Mouse (Mus musculus) midbrain, embryonic 15.5 days (tissue): ENCODE results near the gene Akap12. TPM values are rescaled to one million over a fixed set of nuclear protein-coding genes. Genes with fewer than 3 reads are reported as not detected.

Source experiments
- ATAC-seq: fragments of 200-750 bp; cut with Nextera tagmentation; replicated peaks from 2 replicates; pipeline ENCODE4 v1.8.0; 2017; ENCODE audit warnings: moderate TSS enrichment
- H3K27ac ChIP-seq: fragments of 300-500 bp; sonication (generic); 2 replicates; pipeline ENCODE4 v1.5.1; 2015; ENCODE audit warnings: mild to moderate bottlenecking, inconsistent platforms
- H3K27me3 ChIP-seq: fragments of 300-500 bp; sonication (generic); replicated peaks from 2 replicates; pipeline ENCODE4 v1.6.1; 2015; ENCODE audit warnings: inconsistent platforms
- H3K36me3 ChIP-seq: fragments of 300-500 bp; sonication (generic); replicated peaks from 2 replicates; pipeline ENCODE4 v1.6.1; 2015; ENCODE audit warnings: inconsistent platforms
- H3K4me1 ChIP-seq: fragments of 300-500 bp; sonication (generic); 2 replicates; pipeline ENCODE4 v1.6.1; 2015; ENCODE audit warnings: inconsistent platforms
- H3K4me2 ChIP-seq: fragments of 300-500 bp; sonication (generic); 2 replicates; pipeline ENCODE4 v1.6.1; 2015; ENCODE audit warnings: inconsistent platforms, mild to moderate bottlenecking, moderate library complexity
- H3K4me3 ChIP-seq: fragments of 300-500 bp; sonication (generic); 2 replicates; pipeline ENCODE4 v1.5.1; 2015; ENCODE audit warnings: mild to moderate bottlenecking, inconsistent platforms
- H3K9ac ChIP-seq: fragments of 300-500 bp; sonication (generic); 2 replicates; pipeline ENCODE4 v1.6.1; 2015; ENCODE audit warnings: mild to moderate bottlenecking, inconsistent platforms
- H3K9me3 ChIP-seq: fragments of 300-500 bp; sonication (generic); 2 replicates; pipeline ENCODE4 v1.6.1; 2016; ENCODE audit warnings: inconsistent platforms
- WGBS: fragments of 180-500 bp; shearing (Covaris S2); methylation state at CpG from one replicate; pipeline ENCODE4 v1.1.7; 2015; ENCODE audit warnings: mixed read lengths; 5-methylcytosine and 5-hydroxymethylcytosine counted together
- polyA plus RNA-seq: library from polyadenylated mRNA; unstranded; fragments of >200 nt; fragmentation: Nextera tagmentation; extraction: Ambion mirVana; gene quantifications from 2 replicates; pipeline ENCODE4 v1.2.1, GENCODE M21; 2015

Akap12 gene
- polyA plus RNA-seq, 1 experiment from 2014 or later, result 40.8 TPM

- H3K4me3 ChIP-seq, result no peak overlapping the region
- WGBS, result 36% methylated on average over 3 of the region's 3 CpGs
Observed at GRCm38 (mm10) chr10:4289636-4290035, 23.5 kb downstream of the Akap12 start.

GRCm38 (mm10) chr10:4290145-4290544, 24.0 kb downstream of the Akap12 start:
- Histone ChIP-seq H3K9me3 (no peaks in the 10 kb centered on the region), H3K4me2 (no peak overlapping the region), H3K4me1 (no peaks in the 10 kb centered on the region), H3K36me3 (no peaks in the 10 kb centered on the region), H3K9ac (no peak overlapping the region), H3K27me3 (no peaks in the 10 kb centered on the region), H3K4me3 (no peak overlapping the region), H3K27ac (no peak overlapping the region)
- ATAC-seq, result no peak
- 45% methylated on average over 3 of the region's 3 CpGs for WGBS

More at GRCm38 (mm10) chr10:4289636-4290035, 23.5 kb downstream of the Akap12 start:
- Histone ChIP-seq H3K4me2 (no peak overlapping the region), H3K9ac (no peak overlapping the region), H3K9me3 (no peaks in the 10 kb centered on the region), H3K36me3 (no peaks in the 10 kb centered on the region), H3K27ac (no peak overlapping the region), H3K4me1 (no peaks in the 10 kb centered on the region), H3K27me3 (no peaks in the 10 kb centered on the region)
- no peak for ATAC-seq

GRCm38 (mm10) chr10:4290561-4290960, 24.4 kb downstream of the Akap12 start:
- no peak overlapping the region for H3K9ac ChIP-seq
- no peak overlapping the region for H3K27ac ChIP-seq
- no peaks in the 10 kb centered on the region for H3K27me3 ChIP-seq
- H3K4me2 ChIP-seq, result no peak overlapping the region
- no peaks in the 10 kb centered on the region for H3K4me1 ChIP-seq
- H3K9me3 ChIP-seq, result no peaks in the 10 kb centered on the region
- H3K4me3 ChIP-seq, result no peak overlapping the region
- ATAC-seq, result no peak
- no peaks in the 10 kb centered on the region for H3K36me3 ChIP-seq
- WGBS, result 85% methylated on average over 6 of the region's 6 CpGs

GRCm38 (mm10) chr10:4293418-4293817, 27.2 kb downstream of the Akap12 start:
- Histone ChIP-seq H3K27me3 (no peaks in the 10 kb centered on the region), H3K36me3 (no peaks in the 10 kb centered on the region), H3K9ac (no peak overlapping the region), H3K4me3 (no peak overlapping the region), H3K4me1 (no peaks in the 10 kb centered on the region), H3K9me3 (no peaks in the 10 kb centered on the region), H3K4me2 (no peak overlapping the region), H3K27ac (no peak overlapping the region)
- ATAC-seq, result no peak
- 92% methylated on average over 4 of the region's 4 CpGs for WGBS

GRCm38 (mm10) chr10:4303558-4303957, 37.4 kb downstream of the Akap12 start:
- no peak overlapping the region for H3K9ac ChIP-seq
- H3K27ac ChIP-seq, result no peak overlapping the region
- 72% methylated on average over 5 of the region's 5 CpGs for WGBS
- H3K4me2 ChIP-seq, result no peak overlapping the region
- H3K27me3 ChIP-seq, result no peaks in the 10 kb centered on the region
- no peak overlapping the region for H3K4me3 ChIP-seq
- H3K36me3 ChIP-seq, result no peaks in the 10 kb centered on the region
- H3K4me1 ChIP-seq, result 0 out of 2 replicates have a peak, but pooled peaks cover 3% of the 10 kb centered on the region
- no peaks in the 10 kb centered on the region for H3K9me3 ChIP-seq
- peak; percentile 50; the same call in 1 of the 2 replicates for ATAC-seq

- Histone ChIP-seq H3K9me3 (no peaks in the 10 kb centered on the region), H3K27me3 (no peaks in the 10 kb centered on the region), H3K27ac (no peak overlapping the region), H3K36me3 (no peaks in the 10 kb centered on the region), H3K9ac (no peak overlapping the region), H3K4me2 (no peak overlapping the region), H3K4me1 (0 out of 2 replicates have a peak, but pooled peaks cover 2% of the 10 kb centered on the region), H3K4me3 (no peak overlapping the region)
- ATAC-seq, result no peak
- 84% methylated on average over 8 of the region's 8 CpGs for WGBS
Observed at GRCm38 (mm10) chr10:4323885-4324284, 57.7 kb downstream of the Akap12 start.

GRCm38 (mm10) chr10:4325562-4325961, 59.4 kb downstream of the Akap12 start:
- Histone ChIP-seq H3K36me3 (no peaks in the 10 kb centered on the region), H3K4me1 (0 out of 2 replicates have a peak, but pooled peaks cover 2% of the 10 kb centered on the region), H3K27me3 (no peaks in the 10 kb centered on the region), H3K9me3 (no peaks in the 10 kb centered on the region), H3K4me3 (no peak overlapping the region), H3K9ac (no peak overlapping the region), H3K4me2 (no peak overlapping the region), H3K27ac (no peak overlapping the region)
- ATAC-seq, result no peak
- 52% methylated on average over 5 of the region's 5 CpGs for WGBS

- no peaks in the 10 kb centered on the region for H3K27me3 ChIP-seq
- H3K27ac ChIP-seq, result no peak overlapping the region
- H3K9me3 ChIP-seq, result no peaks in the 10 kb centered on the region
- no peak overlapping the region for H3K9ac ChIP-seq
- no peak overlapping the region for H3K4me2 ChIP-seq
- peaks cover 4% of the 10 kb centered on the region; the same call in 1 of the 2 replicates for H3K4me1 ChIP-seq
- no peaks in the 10 kb centered on the region for H3K36me3 ChIP-seq
- ATAC-seq, result no peak
- 33% methylated on average over 1 of the region's 1 CpGs for WGBS
- H3K4me3 ChIP-seq, result no peak overlapping the region
Observed at GRCm38 (mm10) chr10:4327716-4328115, 61.5 kb downstream of the Akap12 start.

- ATAC-seq, result no peak
- no peaks in the 10 kb centered on the region for H3K27me3 ChIP-seq
- peaks cover 22% of the 10 kb centered on the region for H3K4me1 ChIP-seq
- H3K9me3 ChIP-seq, result no peaks in the 10 kb centered on the region
- H3K4me3 ChIP-seq, result no peak overlapping the region
- H3K4me2 ChIP-seq, result no peak overlapping the region
- H3K9ac ChIP-seq, result no peak overlapping the region
- WGBS, result 56% methylated on average over 7 of the region's 7 CpGs
- H3K27ac ChIP-seq, result no peak overlapping the region
- no peaks in the 10 kb centered on the region for H3K36me3 ChIP-seq
Observed at GRCm38 (mm10) chr10:4332228-4332979, 66.2 kb downstream of the Akap12 start.

- Histone ChIP-seq H3K4me1 (peaks cover 22% of the 10 kb centered on the region), H3K27ac (no peak overlapping the region), H3K9me3 (no peaks in the 10 kb centered on the region), H3K27me3 (no peaks in the 10 kb centered on the region), H3K4me3 (no peak overlapping the region), H3K4me2 (peak overlapping the region; percentile 67), H3K36me3 (no peaks in the 10 kb centered on the region), H3K9ac (no peak overlapping the region)
- ATAC-seq, result peak; percentile 47
- 7% methylated on average over 8 of the region's 8 CpGs for WGBS
Observed at GRCm38 (mm10) chr10:4333319-4333718, 67.1 kb downstream of the Akap12 start.

GRCm38 (mm10) chr10:4334039-4334683, 68.0 kb downstream of the Akap12 start:
- WGBS, result 8% methylated on average over 27 of the region's 27 CpGs
- peak overlapping the region; percentile 29 for H3K4me3 ChIP-seq
- no peaks in the 10 kb centered on the region for H3K27me3 ChIP-seq
- H3K4me1 ChIP-seq, result peaks cover 22% of the 10 kb centered on the region
- H3K9ac ChIP-seq, result peak overlapping the region; percentile 13; the same call in 1 of the 2 replicates
- H3K36me3 ChIP-seq, result no peaks in the 10 kb centered on the region
- peak overlapping the region; percentile 67 for H3K4me2 ChIP-seq
- ATAC-seq, result peak; percentile 78
- no peak overlapping the region; the same call in 1 of the 2 replicates for H3K27ac ChIP-seq
- no peaks in the 10 kb centered on the region for H3K9me3 ChIP-seq

- 53% methylated on average over 15 of the region's 15 CpGs for WGBS
- no peak overlapping the region for H3K27ac ChIP-seq
Observed at GRCm38 (mm10) chr10:4338863-4339461, 72.8 kb downstream of the Akap12 start.

More at GRCm38 (mm10) chr10:4338863-4339461, 72.8 kb downstream of the Akap12 start:
- ATAC-seq, result no peak
- Histone ChIP-seq H3K4me2 (no peak overlapping the region), H3K4me1 (peaks cover 9% of the 10 kb centered on the region), H3K4me3 (no peak overlapping the region), H3K9ac (no peak overlapping the region), H3K9me3 (no peaks in the 10 kb centered on the region), H3K27me3 (no peaks in the 10 kb centered on the region), H3K36me3 (no peaks in the 10 kb centered on the region)
